Mouse (Mus musculus) cerebellum, adult 11 months (tissue): ENCODE results near the gene Gm45208.
"Not testable (repeated sequence)": the region's sequence is repeated elsewhere in the genome, so short reads cannot be mapped to it uniquely, and the experiment has no call there.

Experiments used
- DNase-seq: peaks from one replicate; pipeline ENCODE4 v3.0.0; 2022

The Gm45208 gene

DNA sequence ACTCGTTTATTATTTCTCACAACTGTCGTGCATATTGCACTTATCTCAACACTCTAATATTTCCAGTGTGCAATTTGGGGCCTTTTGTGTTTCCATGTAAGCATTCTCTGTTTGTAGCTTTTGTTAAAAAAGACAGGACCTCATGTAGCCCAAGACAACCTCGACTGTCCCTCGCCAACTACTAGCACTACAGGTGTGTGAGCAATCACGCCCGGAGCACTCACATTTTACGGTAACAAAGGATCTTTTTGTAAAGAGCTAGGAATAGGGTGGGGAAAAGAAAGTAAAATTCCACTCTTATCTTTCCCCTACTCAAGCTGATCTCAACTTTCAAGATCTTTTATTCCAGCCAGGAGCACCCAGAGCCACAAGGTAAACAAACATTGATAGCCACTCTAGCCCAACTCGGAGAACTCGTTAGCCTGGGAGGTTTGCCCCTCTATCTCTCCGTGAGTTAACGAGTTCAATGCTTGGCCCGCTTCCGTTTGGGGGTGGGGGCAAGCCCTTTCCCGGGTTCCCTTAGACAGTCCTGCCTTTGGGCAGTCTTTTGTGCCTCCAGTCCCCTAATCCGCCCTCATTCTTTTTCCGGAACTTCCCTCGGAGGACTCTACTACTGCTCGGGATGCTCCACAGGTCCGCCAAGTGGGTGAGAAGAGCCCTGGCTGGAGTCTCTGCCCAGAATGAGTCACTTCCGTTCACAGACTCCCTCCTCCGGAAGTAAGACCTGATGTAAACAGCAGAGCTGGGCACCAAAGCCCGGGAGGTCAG lies at the start of gene Gm45208:
Gene Gm45208, plus strand, starts transcription at position 732 of the 768 bp plus-strand sequence.
- DNase-seq = peak; percentile 58

DNA sequence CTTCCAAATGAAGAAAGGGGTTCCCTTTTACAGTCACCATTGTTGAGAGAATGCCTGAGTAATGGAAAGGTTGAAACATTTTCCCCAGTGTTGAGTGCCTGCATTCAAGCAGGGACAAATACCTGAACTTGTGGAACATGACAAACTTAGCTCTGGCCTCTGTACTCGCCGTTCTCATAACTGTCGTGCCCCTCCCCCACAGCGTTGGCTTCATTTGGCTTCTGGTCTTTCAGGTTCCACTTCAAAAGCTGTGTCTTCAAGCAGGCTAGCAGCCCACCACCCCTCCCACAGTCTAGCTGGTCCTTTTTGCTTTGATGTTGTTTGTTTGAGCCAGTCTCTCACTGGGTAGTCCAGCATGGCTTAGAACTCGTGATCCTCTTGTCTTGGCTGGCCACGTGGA lies 49.3 kb upstream of the Gm45208 start:
- no peak for DNase-seq

DNA sequence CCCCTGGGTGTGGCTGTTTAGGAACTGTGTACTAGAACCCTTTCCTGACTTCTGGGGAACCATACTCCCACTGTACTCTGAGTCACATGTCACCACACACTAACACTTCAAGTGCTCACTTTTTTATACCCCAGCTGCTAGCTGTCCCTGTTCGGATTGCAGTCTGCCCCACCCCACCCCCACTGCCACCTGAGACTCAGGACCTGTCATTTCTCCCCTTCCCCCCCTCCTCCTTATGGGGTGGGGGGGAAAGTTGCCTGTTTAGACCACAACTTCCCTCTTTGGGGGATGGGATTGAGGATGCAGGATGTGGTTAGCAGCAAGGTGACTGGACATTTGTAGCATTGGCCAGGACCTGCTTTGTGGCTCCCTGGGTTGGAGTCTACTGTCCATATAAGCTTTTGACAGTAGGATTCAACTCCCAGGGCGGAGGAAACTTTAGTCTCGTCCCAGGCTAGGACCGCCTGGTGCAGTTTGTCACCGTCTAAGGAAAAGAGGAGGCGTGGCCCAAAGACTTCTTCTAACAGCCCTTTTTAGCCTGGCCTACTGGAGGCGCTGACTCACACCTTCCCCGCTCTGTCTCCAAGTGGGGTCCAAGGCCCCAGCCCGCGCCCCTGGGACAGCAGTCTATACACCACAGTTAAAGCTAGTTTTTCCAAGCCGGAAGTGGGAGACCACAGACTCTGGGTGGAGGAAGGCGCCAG lies 48.3 kb upstream of the Gm45208 start:
- no peak for DNase-seq

- DNase-seq = no peak
Observed at GRCm38 (mm10) chrX:7674284-7675000, 47.6 kb upstream of the Gm45208 start.

DNA sequence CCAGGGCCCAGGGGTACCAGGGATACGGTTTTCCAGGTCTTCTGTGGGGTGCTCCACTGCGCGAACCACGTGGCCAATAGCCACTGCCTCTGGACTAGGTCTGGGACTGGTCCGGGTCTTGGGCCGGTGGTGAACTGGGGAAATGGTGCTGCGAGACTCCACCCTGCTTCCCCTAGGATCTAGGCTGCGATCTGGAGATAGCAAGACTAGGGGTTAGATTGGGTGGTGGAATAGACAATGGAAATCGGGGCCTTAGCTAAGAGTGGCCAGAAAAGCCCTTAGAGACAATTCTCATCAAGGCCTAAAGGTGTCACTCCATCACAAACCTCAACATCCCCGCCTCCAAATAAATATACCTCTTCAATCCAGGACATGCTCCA lies 47.1 kb upstream of the Gm45208 start:
- no peak for DNase-seq

GRCm38 (mm10) chrX:7678986-7679385 lies 43.1 kb upstream of the Gm45208 start:
- no peak for DNase-seq

DNA sequence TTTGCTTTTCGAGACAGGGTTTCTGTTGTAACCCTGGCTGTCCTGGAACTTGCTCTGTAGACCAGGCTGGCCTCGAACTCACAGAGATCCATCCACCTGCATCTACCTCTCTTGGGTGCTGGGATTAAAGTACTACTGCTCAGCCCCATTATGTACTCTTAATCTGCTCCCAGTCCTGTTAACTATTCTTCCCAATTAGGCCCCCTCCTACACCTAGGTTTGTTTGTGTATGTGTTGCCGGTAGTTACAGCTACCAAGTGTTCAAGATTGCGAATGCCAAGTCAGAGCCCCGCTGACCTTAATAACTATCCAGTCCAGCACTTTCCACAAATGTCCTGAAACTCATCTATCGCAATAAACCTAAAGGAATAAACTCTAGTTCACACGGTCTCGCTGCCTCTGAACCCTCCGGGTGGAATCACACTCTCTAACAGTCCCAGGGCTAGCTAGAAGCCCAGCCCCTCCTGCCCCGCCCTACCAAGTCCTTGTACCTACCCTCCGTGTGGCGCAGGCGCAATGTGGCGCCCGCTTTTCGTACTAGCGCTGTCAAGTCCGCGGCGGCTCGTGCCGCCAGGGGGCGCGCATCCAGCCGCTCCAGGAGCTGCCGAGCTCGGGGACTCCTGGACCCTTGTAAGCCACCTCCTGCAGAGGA lies 42.5 kb upstream of the Gm45208 start:
- DNase-seq = peak; percentile 88

- DNase-seq = no peak
Observed at GRCm38 (mm10) chrX:7680057-7680412, 42.0 kb upstream of the Gm45208 start.

- peak; percentile 48 for DNase-seq
Observed at GRCm38 (mm10) chrX:7680864-7681263, 41.2 kb upstream of the Gm45208 start, which contains the start of gene Magix. Gene Magix, minus strand, starts transcription at chrX:7681251.

GRCm38 (mm10) chrX:7688321-7688720 lies 33.7 kb upstream of the Gm45208 start:
- DNase-seq = no peak

DNA sequence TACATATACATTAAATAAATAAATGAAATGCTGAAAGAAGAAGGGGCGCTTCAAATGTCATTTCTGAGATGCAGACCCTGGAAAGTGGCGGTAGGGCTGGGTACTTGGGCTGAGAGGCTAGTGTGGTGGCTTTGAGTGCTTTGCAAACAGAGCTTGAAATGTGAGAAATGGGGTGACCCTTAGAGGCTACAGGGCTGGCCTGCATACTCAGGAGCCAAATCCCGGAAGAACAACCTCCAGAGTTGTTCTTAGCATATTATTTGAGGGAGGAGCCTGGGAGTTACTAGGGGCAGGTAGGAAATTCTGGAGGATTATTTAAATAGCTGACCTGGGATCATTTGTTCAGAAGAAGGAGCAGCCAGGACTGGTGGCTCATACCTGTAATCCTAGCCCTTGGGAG lies 31.6 kb upstream of the Gm45208 start:
- no peak for DNase-seq

DNA sequence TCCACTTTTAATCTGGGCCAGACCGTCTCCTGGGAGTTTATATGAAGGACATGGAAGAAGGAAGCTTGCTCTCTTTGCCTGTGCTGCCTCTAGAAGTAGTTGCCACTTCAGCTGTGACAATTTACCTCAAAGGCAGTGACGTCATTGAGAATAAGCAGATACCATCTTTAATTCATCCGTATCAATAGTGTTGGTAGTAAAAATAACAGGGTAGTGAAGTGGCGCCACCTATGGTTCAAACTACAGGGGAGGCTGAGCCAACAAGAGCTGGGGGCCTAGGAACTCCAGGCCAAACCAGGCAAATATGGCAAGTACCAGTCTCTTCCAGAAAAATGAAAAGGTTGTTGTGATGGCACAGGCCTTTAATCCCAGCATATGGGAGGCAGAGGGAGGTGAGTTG lies 29.2 kb upstream of the Gm45208 start:
- DNase-seq = no peak

GRCm38 (mm10) chrX:7696520-7696919 lies 25.5 kb upstream of the Gm45208 start:
- no peak for DNase-seq

DNA sequence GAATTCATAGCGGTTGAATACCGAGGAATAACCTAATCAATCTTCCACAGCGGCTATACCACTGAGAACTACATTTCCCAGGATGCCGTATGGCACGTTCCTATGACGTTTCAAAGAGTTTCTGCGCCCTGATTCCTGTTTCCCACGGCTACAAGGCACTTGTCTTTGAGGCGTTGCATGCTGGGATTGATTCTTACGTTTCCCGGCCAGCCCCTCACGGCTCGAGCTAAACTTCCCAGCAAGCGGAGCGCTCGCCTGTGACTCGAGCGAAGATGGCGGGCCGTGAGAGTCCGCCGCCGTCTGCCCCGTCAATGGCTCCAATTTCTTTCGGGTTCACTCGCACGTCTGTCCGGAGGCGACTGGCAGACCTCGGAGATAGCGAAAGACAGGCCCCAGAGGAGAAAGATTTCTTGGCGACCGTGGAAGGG lies 25.1 kb upstream of the Gm45208 start, which contains the start of gene Gpkow:
Gene Gpkow, plus strand, starts transcription at position 178 of the 428 bp plus-strand sequence.
- DNase-seq = peak; percentile 75

DNA sequence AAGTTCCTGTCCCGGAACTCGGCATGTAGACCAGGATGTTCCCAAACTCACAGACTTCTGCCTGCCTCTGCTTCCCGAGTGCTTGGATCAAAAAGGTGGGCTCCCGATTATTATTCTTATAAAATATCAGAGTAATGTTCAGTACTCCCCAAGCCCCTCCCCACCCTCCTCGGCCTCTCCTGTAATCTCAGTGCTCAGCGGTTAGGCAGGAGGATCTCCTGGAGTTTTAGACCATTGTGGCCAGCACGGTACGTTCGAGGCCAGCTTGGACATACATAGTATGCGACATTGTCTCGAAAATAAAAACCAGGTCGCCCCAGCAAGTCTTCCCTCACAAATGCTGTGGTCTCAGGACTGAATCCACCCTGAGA lies 8.3 kb upstream of the Gm45208 start:
- not testable (repeated sequence) for DNase-seq

- DNase-seq = peak; percentile 93
Observed at GRCm38 (mm10) chrX:7714135-7714899, 7.7 kb upstream of the Gm45208 start, which contains the start of gene Wdr45. Gene Wdr45, plus strand, starts transcription at chrX:7714333.

DNA sequence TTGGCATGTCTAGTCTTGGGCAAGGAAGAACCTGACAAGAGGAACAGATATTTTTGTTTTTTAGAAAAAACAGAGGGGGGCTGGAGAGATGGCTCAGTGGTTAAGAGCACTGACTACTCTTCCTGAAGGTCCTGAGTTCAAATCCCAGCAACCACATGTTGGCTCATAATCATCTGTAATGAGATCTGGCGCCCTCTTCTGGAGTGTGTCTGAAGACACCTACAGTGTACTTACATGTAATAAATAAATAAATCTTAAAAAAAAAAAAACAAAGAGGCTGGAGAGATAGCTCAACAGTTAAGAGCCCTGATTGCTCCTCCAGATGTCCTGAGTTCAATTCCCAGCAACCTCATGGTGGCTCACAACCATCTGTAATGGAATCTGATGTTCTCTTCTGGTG lies 6.0 kb upstream of the Gm45208 start:
- not testable (repeated sequence) for DNase-seq

- DNase-seq = no peak
Observed at GRCm38 (mm10) chrX:7722282-7722611, 202 bp downstream of the Gm45208 start.

GRCm38 (mm10) chrX:7722691-7723090 lies 646 bp downstream of the Gm45208 start:
- no peak for DNase-seq

DNA sequence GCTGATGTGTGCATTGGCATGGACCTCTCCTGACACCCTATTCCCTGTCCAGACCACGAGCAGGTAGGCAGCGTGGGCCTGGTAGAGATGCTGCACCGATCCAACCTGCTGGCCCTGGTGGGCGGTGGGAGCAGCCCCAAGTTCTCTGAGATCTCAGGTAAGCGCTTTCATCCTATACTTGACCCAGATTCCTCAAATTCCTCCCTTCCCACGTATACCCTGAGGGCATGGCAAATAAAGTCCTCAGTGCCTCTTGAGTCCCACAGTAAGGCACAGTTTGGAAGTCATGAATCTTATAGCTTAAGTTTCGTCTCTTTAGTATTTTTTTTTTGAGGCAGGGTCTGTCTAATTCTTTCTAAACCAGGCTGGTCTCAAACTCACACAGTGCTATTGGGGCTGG lies 2.1 kb downstream of the Gm45208 start:
- no peak for DNase-seq

GRCm38 (mm10) chrX:7725841-7726240 lies 3.8 kb downstream of the Gm45208 start:
- no peak for DNase-seq

DNA sequence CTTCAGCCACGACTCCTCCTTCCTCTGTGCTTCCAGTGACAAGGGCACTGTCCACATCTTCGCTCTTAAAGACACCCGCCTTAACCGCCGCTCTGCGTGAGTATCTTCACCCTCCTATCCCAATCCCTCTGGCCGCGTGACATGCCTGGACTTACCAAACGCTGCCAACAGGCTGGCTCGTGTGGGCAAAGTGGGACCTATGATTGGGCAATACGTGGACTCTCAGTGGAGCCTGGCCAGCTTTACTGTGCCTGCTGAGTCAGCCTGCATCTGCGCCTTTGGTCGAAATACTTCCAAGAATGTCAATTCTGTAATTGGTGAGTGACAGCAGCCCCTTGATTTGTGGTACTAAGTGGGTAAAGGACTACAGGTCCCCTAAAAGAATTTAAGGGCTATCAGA lies 5.1 kb downstream of the Gm45208 start:
- DNase-seq = no peak
